Mouse (Mus musculus): Measurements from ENCODE around the gene Parp3.

Gene Parp3

DNA sequence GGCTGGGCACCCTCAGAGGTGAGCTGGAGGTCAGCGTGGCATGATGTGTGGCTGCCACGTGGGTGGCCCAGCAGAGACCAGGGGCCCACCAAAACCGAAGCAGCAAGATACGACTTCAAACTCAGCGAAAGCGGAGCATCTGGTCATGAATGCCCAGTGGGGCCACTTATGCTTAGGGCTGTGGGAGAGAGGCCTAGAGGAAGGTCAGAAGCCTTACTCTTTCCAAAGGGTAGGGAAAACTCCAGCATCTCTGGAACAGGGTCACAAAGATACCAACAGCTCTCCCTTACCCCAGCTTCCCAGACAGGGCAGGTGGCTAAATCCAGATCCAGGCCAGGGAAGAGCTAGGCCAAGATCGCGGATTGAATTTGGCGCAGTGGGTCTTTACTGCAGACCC is 19.6 kb downstream of the Parp3 start:
- DNase-seq (ENCODE audit: low spot score) = no peak

DNA sequence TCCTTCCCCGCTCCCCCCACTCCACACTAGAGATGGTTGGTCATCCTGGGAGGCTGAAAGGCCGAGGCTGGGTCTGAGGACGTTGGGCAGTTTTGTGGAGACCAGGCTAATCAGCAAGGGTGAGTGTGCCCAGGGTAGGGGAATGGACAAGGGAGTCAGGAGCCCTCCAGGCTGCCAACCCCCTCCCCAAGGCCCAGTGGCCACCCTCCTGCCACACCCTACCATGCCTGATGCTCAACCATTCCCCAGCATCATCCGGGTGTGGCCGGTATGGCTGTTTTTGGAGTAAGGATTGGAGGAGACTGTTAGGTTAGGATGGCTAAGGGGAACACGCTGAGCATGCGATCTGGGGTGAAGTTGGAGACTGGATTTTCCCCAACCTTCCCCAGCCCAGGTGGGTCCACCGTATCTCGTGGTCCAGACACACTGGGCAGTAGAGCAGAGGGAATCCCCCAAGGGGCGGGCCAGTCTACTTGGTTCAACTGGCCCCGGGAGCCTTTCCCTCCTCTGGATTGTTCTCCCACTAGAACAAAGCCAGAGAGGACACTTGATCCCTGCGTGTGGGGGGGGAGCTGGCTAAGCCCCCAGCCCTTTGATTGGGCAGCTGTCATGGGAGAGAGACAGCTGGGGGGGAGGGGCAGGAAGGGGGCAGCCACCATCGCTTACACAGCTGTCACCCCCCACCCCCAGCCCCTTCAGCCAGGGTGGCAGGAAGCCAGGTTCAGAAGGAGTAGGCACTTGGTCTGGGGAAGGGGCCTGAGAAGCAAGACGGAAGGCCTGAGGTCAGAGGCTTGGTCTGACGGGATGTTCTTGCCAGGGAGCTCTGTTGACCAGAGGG is 20.2 kb downstream of the Parp3 start:
- DNase-seq (ENCODE audit: low spot score) = no peak

GRCm38 (mm10) chr9:106454888-106455681 is 21.7 kb downstream of the Parp3 start:
- DNase-seq (ENCODE audit: low spot score) = no peak

DNA sequence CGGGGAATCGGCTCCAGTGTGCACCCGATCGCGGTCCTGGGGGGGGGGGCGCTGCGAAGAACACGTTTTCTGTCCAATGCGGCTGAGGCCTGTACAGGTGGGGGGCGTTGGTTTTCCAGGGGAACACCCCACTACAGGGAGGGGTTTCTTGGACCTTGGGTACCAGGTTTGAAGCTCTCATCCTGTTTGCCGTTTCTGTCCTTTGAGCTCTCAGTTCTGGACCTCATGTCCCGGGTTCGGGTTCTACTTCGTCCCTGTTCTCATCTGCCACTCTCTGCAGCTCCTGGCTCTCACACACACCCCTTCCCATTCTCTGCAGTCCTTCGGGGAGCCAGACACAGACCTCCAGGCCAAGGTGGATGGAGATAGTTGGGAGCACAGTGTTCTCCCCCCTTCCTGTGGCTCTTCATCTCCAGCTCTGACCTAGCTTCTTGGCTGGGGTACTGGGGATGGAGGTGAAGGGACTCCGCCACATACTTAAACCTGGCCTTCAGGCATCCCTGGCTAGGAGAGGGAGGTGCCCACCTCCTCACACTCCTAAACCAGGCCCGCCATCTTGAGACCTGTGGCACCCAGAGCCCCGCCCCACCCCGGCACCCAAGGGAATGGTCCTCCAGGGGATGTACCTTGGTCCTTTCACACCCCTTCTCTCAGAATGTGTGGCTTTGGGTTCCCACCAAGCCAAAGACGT is 22.5 kb downstream of the Parp3 start:
- DNase-seq (ENCODE audit: low spot score) = no peak

GRCm38 (mm10) chr9:106453271-106454070 is 23.3 kb downstream of the Parp3 start, which contains the start of gene Pcbp4:
Gene Pcbp4 (plus strand): TSS chr9:106453291.
- peak; percentile 55 for DNase-seq (ENCODE audit: low spot score)

GRCm38 (mm10) chr9:106452821-106453220 is 23.9 kb downstream of the Parp3 start:
- no peak for DNase-seq (ENCODE audit: low spot score)

GRCm38 (mm10) chr9:106452351-106452750 is 24.4 kb downstream of the Parp3 start:
- no peak for DNase-seq (ENCODE audit: low spot score)

- DNase-seq (ENCODE audit: low spot score) = no peak
Observed at GRCm38 (mm10) chr9:106451899-106452298, 24.9 kb downstream of the Parp3 start.

DNA sequence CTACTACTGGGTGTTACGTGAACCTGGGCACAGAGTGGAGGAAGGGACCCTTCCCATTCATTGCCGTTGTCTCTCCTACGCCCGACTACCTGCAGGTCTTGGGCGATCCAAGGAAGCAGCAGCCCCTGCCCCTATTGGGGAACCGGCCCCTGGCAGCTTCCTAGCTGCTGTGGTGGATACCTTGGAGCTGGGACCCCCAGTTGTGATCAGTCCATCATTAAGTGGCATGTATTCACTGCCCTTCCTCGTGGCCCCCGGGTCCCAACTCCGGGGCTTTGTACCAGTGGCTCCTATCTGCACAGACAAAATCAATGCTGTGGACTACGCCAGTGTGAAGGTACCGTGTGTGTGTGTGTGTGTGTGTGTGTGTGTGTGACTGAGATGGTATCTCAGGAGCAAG is 25.5 kb downstream of the Parp3 start:
- DNase-seq (ENCODE audit: low spot score) = no peak

- DNase-seq (ENCODE audit: low spot score) = peak; percentile 77
Observed at GRCm38 (mm10) chr9:106450661-106451060, 26.1 kb downstream of the Parp3 start.

DNA sequence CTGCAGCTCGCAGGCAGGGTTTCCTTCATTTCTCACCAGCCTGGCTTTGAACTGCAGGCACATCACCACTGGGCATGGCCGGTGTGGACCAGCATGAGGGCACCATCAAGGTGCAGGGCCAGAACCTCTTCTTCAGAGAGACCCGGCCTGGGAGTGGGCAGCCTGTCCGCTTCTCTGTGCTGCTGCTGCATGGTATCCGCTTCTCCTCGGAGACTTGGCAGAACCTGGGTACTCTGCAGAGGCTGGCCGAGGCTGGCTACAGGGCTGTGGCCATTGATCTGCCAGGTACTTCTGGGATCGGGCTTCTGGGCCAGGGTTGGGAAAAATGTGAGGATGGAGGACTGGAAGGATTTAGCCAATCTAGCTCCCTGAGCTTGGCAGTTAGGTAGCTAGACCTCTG is 26.8 kb downstream of the Parp3 start:
- no peak for DNase-seq (ENCODE audit: low spot score)

- peak; percentile 69 for DNase-seq (ENCODE audit: low spot score)
Observed at GRCm38 (mm10) chr9:106448498-106449031, 28.2 kb downstream of the Parp3 start.

DNA sequence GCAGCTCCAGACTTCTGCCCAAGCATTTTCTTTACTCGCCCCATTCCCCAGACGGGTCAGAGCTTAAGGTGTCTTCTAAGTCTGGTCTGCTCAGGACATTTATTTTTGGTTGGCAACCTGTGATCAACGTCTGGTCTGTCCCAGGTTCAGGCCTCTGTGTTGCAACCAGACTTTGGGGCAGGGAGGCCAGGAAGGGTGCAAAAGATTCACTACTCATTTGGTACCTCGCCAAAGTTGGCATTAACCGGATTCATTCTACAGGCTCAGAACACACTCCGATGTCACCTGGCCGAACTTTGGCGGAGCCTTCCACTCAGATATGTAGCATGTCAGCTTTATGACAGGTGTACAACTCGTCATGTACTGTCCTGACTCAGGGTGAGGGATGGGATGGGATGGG is 28.8 kb downstream of the Parp3 start:
- no peak for DNase-seq (ENCODE audit: low spot score)

- DNase-seq (ENCODE audit: low spot score) = peak; percentile 91
Observed at GRCm38 (mm10) chr9:106447348-106447747, 29.4 kb downstream of the Parp3 start, which contains the start of the genes Abhd14b and Abhd14a. Gene Abhd14b (plus strand): TSS chr9:106447459. Gene Abhd14a (minus strand): TSS chr9:106447678.

DNA sequence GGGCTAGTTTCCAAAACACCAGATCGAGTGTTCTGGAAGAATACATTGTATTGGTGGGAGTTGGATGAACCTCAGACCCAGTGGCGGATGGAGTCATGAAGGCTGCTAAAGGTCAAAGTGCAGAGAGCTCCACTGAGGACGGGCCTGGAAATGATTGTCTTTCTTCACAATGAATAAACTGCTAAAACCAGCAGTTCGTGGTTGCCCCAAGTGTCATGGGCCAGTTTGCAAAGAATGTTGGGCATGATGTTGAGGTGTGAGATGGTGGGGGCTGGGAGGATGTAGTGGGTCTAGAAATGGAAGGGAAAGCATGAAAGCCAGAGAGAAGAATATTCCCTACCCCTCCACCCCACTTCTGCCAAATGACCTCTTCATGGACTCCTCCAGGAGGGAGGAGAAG is 31.9 kb downstream of the Parp3 start:
- DNase-seq (ENCODE audit: low spot score) = no peak

GRCm38 (mm10) chr9:106442680-106443079 is 34.1 kb downstream of the Parp3 start:
- no peak for DNase-seq (ENCODE audit: low spot score)

- no peak for DNase-seq (ENCODE audit: low spot score)
Observed at GRCm38 (mm10) chr9:106436566-106436965, 40.2 kb downstream of the Parp3 start.

- DNase-seq (ENCODE audit: low spot score) = no peak
Observed at GRCm38 (mm10) chr9:106433389-106433788, 43.4 kb downstream of the Parp3 start.

DNA sequence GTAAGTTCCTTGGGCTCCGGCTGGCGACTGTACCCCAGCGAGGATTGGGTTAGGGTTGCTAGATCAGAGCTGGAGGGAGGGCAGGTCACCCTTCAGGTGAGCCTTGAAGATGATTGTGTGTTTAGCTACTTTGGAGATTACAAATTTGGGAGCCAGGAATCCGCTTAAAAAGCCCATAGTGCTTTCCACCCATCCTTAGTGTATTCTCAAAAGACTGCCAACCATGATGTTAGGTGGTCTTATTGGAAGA is 46.8 kb downstream of the Parp3 start:
- DNase-seq (ENCODE audit: low spot score) = no peak

- DNase-seq (ENCODE audit: low spot score) = peak; percentile 97
Observed at GRCm38 (mm10) chr9:106429221-106430014, 47.3 kb downstream of the Parp3 start, which contains the start of gene Rpl29. Gene Rpl29 (plus strand): TSS chr9:106429454.

Data from adipocyte (in vitro differentiated cells).